Mouse (Mus musculus) hematopoietic stem cell, adult 5-6 weeks (primary cell): ENCODE measurements around the gene 1700020A23Rik. TPM values are rescaled to one million over a fixed set of nuclear protein-coding genes. Genes with fewer than 3 reads are reported as not detected.

ENCODE experiments used
- ATAC-seq, 2 experiments: fragments of 125-278 bp in 1 of 2; replicated peaks in 1 of 2; 2 replicates each; pipeline ENCODE4 v1.8.0; 2016 to 2017; ENCODE audit warnings: inconsistent platforms in 2 of 2, mild to moderate bottlenecking in 2 of 2, moderate number of reproducible peaks in 2 of 2, low read depth in 1 of 2, moderate TSS enrichment in 1 of 2; ENCODE audit not compliant: low FRiP score in 2 of 2, poor library complexity in 2 of 2, severe bottlenecking in 2 of 2, insufficient read depth in 1 of 2, low TSS enrichment in 1 of 2
- total RNA-seq: library from RNA; stranded (forward); fragments of 172-1452, 232-1000 nt; gene quantifications from 2 replicates; pipeline ENCODE4 v1.2.3, GENCODE M21; 2017

Gene 1700020A23Rik
- total RNA-seq, 1 experiment from 2014 or later: not detected

- ATAC-seq: no peak
Observed at GRCm38 (mm10) chr2:130438861-130439260, 33.8 kb downstream of the 1700020A23Rik start.

DNA sequence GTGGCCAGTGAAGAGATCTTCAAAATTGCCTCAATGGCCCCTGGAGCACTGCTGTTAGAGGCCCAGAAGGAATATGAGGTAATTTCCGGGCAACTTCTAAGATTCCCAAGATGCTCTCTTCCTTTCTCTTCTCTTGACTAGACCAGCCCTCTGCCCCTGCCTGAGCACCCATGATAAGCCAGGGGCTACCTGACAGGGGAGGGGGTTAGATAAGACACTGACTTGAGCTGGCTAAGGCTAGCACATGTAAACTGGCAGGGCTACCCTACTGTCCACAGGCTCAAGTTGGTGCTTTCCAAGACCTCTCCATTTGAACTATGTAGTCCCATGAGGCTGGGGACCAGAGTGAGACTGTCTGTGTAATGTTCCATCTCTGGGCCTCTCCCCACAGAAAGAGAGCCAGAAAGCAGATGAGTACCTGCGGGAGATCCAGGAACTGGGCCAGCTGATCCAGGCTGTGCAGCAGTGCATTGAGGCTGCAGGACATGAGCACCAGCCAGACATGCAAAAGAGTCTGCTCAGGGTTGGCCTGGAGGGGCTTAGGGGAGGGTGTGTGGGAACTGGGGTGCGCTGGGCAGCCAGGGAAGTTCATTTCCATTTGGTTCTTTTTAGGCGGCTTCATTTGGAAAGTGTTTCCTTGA lies 34.9 kb downstream of the 1700020A23Rik start:
- no peak for ATAC-seq

DNA sequence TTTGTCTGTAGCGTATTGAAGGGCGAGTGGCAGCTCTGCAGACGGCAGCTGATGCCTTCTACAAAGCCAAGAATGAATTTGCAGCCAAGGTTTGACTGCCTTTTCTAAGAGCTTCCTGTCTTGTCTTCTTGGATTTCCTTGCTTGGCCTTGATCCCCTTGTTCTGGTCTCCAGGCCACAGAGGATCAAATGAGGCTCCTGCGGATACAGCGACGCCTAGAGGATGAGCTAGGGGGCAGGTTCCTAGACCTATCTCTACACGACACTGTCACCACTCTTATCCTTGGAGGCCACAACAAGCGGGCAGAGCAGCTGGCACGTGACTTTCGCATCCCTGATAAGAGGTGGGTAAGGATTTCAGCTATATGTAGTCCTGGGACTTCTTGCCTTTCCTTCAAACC lies 37.1 kb downstream of the 1700020A23Rik start:
- no peak for ATAC-seq

DNA sequence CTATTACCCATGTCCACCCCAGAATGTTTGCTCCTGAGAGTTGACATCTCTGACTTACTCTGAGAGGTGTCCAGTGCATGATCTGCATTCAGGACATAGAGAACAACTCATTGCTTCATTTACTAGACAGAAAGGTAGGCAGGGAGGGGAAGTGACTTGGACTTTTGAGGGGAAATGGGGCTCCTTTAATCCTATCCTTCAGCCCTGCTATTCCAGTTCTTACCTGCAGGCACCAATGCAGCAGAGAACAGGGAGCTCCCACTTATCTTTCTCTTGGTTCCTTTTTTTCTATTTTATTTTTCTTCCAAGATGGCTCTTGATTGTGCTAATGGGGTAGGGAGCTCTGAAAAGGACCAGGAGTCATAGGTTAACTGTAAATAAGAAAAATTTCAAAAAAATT lies 43.4 kb downstream of the 1700020A23Rik start:
- no peak for ATAC-seq

- 0 out of 4 replicates have a peak, but pooled peaks of 1 of the 2 experiments have one; percentile 11 for ATAC-seq
Observed at GRCm38 (mm10) chr2:130449021-130449793, 44.1 kb downstream of the 1700020A23Rik start.

- peak; percentile 88 to 96 for ATAC-seq
Observed at GRCm38 (mm10) chr2:130449794-130450433, 44.9 kb downstream of the 1700020A23Rik start, which contains the start of gene Ptpra. Gene Ptpra (plus strand): TSS chr2:130450278.

DNA sequence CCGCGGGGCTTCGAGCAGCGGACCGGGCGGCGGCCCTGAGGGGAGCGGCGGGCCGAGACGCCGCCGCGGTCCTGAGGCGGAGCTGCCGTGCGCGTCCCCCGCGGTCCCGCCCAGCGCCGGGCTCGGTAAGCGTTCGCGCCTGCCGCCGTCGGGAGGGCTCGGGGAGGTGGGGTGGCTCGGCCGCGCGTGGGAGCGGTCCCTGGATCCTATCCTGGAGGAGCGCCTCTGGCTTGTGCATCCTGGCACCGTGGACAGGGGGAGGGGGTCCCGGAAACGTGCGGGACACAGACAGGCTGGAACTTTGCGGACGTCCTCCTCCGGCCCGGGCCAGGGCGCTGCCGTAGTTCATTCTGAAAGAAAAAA lies 45.4 kb downstream of the 1700020A23Rik start:
- peak; percentile 33 to 46; a peak in 2 of 4 replicates for ATAC-seq

- no peak for ATAC-seq
Observed at GRCm38 (mm10) chr2:130451086-130451726, 46.1 kb downstream of the 1700020A23Rik start.

- ATAC-seq: no peak
Observed at GRCm38 (mm10) chr2:130451727-130452090, 46.6 kb downstream of the 1700020A23Rik start.

DNA sequence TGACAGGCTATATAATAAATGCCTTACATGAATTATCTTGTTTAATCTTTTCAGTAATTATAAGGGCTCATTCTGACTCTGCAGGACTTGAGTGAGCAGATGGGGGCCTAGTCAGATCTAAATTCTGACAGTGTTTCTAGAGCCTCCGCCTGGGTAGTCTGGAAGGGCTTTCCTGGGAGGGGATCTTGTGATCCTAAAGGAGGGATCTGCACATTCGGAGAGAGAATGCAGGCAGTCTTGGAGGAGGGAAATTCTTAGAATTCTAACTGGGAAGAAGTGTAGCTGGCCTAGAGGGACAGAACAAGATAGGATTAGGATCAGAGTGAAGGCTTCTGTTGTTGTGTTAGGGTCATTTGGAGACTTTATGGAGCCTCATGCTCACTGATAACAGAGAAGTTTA lies 47.2 kb downstream of the 1700020A23Rik start:
- ATAC-seq: no peak

DNA sequence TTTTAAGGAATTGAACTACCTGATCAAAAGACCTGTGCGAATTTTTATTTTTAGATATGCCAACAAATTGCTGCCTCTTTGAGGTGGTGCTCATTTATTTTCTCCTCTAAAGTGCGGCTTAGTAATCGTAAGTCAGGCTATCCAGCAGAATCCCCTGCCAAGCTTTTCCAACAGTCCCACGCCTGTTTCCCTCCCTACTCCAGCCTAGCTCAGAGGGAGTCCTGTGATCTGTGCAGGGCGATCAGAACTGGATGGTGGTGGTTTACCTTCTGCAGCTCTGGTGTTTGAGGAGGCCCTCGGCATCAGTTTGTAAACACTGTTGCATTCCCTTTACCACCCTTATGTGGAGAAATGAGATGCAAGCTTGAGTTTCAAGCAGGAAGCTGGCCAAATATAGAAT lies 48.4 kb downstream of the 1700020A23Rik start:
- no peak for ATAC-seq

DNA sequence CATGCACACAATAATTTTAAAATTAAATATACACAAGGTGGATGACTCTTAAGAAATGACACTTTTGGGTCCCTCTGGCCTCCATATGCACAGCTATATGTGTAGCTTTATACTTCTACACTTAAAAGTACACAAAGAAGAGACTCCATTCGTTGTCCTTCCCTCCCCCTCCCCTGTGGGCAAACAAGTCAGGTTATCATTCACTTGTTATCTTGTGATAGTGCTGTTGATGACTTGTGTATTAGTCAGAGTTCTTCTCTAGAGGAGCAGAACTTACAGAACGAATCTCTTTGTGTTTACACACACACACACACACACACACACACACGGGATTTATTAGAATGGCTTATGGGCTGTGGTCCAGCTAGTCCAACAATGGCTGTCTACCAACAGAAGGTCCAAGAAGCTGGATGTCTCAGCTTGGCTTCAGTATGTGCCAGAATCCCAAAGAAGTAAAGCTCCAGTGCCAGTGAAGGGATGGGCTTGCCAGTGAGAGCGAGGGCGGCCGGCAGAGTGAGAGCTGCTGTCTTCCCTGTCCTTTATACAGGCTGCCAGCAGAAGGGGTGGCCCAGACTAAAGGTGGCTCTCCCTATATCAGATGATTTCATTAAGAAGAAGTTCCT lies 49.8 kb downstream of the 1700020A23Rik start:
- no peak for ATAC-seq

Other genes with a start within 250 kb of the 1700020A23Rik start
- 135 and 198 TPM in 2 replicates for gene Snrpb, start 225.9 kb upstream of the 1700020A23Rik start, total RNA-seq
- not detected in 2 replicates for gene Tmc2, start 210.1 kb upstream of the 1700020A23Rik start, total RNA-seq
- 416 and 547 TPM in 2 replicates for gene Nop56, start 130.8 kb upstream of the 1700020A23Rik start, total RNA-seq
- 98.3 and 145 TPM in 2 replicates for gene Idh3b, start 120.7 kb upstream of the 1700020A23Rik start, total RNA-seq
- gene Ebf4, start 110.1 kb upstream of the 1700020A23Rik start, total RNA-seq: not detected in 2 replicates
- 0.94 and 6.9 TPM in 2 replicates for gene Cpxm1, start 7.7 kb upstream of the 1700020A23Rik start, total RNA-seq
- not detected in 2 replicates for gene Gm28372, start within 50 bp of the 1700020A23Rik start, total RNA-seq
- not detected in 2 replicates for gene Tmem239, start 1.2 kb downstream of the 1700020A23Rik start, total RNA-seq
- gene Vps16, start 19.1 kb downstream of the 1700020A23Rik start, total RNA-seq: 127 and 142 TPM in 2 replicates
- 11.5 and 12.5 TPM in 2 replicates for gene Pced1a, start 19.4 kb downstream of the 1700020A23Rik start, total RNA-seq
- 155 and 171 TPM in 2 replicates for gene Ptpra, start 45.0 kb downstream of the 1700020A23Rik start, total RNA-seq
- gene Mrps26, start 158.5 kb downstream of the 1700020A23Rik start, total RNA-seq: 34.9 and 37.2 TPM in 2 replicates
- gene Oxt, start 170.9 kb downstream of the 1700020A23Rik start, total RNA-seq: not detected in 2 replicates
- gene Avp, start 177.3 kb downstream of the 1700020A23Rik start, total RNA-seq: not detected in 2 replicates
- 17.7 and 20.2 TPM in 2 replicates for gene Fastkd5, start 224.8 kb downstream of the 1700020A23Rik start, total RNA-seq
- 6.3 and 9.4 TPM in 2 replicates for gene Ubox5, start 224.8 kb downstream of the 1700020A23Rik start, total RNA-seq
- gene Lzts3, start 237.5 kb downstream of the 1700020A23Rik start, total RNA-seq: 0.44 and 0.45 TPM in 2 replicates